Comparison of ENCODE assay signal across 8 mouse cellular contexts in the genomic region with DNA sequence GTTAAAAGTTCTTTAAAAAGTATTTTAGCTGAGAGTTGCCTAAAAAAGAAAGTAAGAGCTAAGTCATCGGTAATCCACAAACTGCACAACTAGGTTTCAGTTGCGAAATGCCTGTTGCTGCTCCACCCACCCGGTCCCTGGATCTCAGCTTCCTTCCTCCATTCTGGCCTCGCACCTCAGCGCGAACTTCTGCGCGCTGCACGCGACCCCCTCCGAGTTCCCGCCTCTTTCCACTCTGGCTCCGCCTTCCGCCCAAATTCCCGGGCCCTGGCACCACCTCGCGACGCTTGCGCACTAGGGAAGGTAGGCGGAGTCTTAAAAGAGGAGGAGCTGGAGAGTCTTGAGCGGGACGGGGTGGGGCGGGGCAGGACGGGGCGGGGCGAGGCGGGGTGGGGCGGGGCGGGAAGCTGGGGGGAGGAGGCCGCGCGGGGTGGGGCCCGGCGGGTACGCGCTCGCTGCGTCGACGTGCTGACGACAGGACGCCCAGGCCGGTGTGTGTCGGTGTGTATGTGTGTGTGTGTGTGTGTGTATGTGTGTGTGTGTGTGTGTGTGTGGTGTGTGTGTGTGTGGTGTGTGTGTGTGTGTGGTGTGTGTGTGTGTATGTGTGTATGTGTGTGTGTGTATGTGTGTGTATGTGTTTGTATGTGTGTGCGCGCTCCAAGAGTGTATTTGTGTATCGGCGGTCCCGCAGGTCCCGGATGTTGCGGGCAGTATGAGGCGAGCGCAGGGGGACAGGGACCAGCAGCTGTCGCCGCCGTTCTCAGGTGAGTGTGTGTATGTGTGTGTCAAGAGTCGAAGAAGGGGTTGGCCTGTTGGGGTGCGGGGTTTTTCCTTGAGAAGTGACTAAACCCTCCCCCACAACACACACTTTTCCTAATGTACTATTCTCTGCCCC. TPM values are rescaled to one million over a fixed set of nuclear protein-coding genes. Genes with fewer than 3 reads are reported as not detected.
DNase-seq lines count a peak whose midpoint lies in the region; ATAC-seq lines count a peak whose summit lies in the region.

A gene (plus strand): TSS at position 440 of the 895 bp plus-strand sequence.

- no peaks in the 10 kb centered on the region for H3K9me3 ChIP-seq in hindbrain, embryonic 11.5 days (ENCODE audit: control insufficient read depth, low read length)

- peak within 1 kb of the TSS; percentile 58 for H3K9ac ChIP-seq in hindbrain, embryonic 11.5 days (ENCODE audit: low read depth, low read length)

- WGBS in hindbrain, embryonic 11.5 days = 2% methylated on average over 33 of the region's 58 CpGs

- H3K4me2 ChIP-seq in hindbrain, embryonic 11.5 days (replicated peaks; ENCODE audit: low read depth, low read length) = peak within 1 kb of the TSS; percentile 56

- peaks cover 2% of the 10 kb centered on the region; the same call in 1 of the 2 replicates for H3K4me1 ChIP-seq in hindbrain, embryonic 11.5 days (replicated peaks; ENCODE audit: control insufficient read depth, insufficient read depth, low read length)

- peak within 1 kb of the TSS; percentile 48 for H3K4me3 ChIP-seq in hindbrain, embryonic 11.5 days (ENCODE audit: low read depth, low read length)

- no peaks in the 10 kb centered on the region for H3K27me3 ChIP-seq in hindbrain, embryonic 11.5 days (ENCODE audit: control insufficient read depth, insufficient read depth, low read length)

- ATAC-seq in hindbrain, embryonic 11.5 days (ENCODE audit: low FRiP score) = peak; percentile 82

- H3K27ac ChIP-seq in hindbrain, embryonic 11.5 days (ENCODE audit: low read depth, low read length) = peak within 1 kb of the TSS; percentile 93

- no peaks in the 10 kb centered on the region for H3K36me3 ChIP-seq in hindbrain, embryonic 11.5 days (ENCODE audit: control insufficient read depth, insufficient read depth, low read length)

- DNase-seq in MN1 (ENCODE audit: low spot score) = peak; percentile 74
- peak; percentile 91 for DNase-seq in cerebellum, adult 9-10 months
- DNase-seq in frontal cortex, adult 2 months (ENCODE audit: extremely low spot score in 1 of 2, low spot score in 1 of 2) = peak; percentile 61 to 87
- DNase-seq in hindbrain, embryonic 11.5 days (ENCODE audit: low spot score) = peak; percentile 95
- DNase-seq in layer of hippocampus, postnatal 10 days (ENCODE audit: low spot score in 2 of 2) = peak; percentile 87 to 91
- DNase-seq in lung, postnatal 10 days = peak; percentile 97
- peak; percentile 91 for DNase-seq in ovary, postnatal 36 days (ENCODE audit: low spot score)
- DNase-seq in thymus, postnatal 25 days = peak; percentile 93

RNA-seq across cellular contexts. Expression of the gene that starts here (rescaled TPM):
- polyA plus RNA-seq in frontal cortex, adult 2 months (2012; rRNA removed) = 124 and 144 TPM in 2 replicates
- 133 and 146 TPM in 2 replicates for polyA plus RNA-seq in hindbrain, embryonic 11.5 days (2014; fragmentation: Nextera tagmentation; extraction: Ambion mirVana)
- 100 to 1,000 TPM; 132 to 137 TPM for total RNA-seq in layer of hippocampus, postnatal 10 days (2021)

Comparison
In these comparisons a context has a peak if more than half of its experiments do, and no peak if none do; other contexts are left out.
1. Peak in every context shown above with its lines: DNase-seq, ATAC-seq, H3K4me3 ChIP-seq and H3K27ac ChIP-seq.